In the genomic region with DNA sequence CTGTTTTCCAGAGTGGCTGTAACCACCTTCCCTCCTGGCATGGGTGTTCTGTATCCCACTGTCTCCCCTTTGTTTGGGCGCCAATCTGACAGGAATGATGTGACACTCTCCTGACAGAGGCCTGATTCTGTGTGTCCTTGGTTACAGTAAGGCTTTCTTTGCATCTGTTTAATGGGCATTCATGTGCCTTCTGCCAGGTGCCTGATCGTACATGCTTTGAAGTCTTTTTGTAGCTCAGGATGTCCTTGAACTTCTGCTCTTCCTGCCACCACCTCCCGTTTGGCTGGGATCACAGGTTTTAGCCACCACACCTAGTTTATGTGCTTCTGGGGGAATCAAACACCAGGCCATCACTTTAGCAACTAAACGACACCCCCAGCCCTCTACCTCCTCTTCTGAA, we compare ENCODE assay signal across 25 mouse cellular contexts. TPM values are rescaled to one million over a fixed set of nuclear protein-coding genes. Genes with fewer than 3 reads are reported as not detected.
DNase-seq lines count a peak whose midpoint lies in the region; ATAC-seq lines count a peak whose summit lies in the region.
"Had no signal": no experiment of that assay in that cellular context is flagged by ENCODE, and none has a peak within 500 bp of the region (broad histone marks: within the 10 kb centered on the region; RNA-seq: fewer than 3 reads in every experiment).

No protein-coding gene starts in this region.

- peaks cover 54% of the 10 kb centered on the region for H3K4me1 ChIP-seq in heart, embryonic 12.5 days (replicated peaks)

- H3K9me3 ChIP-seq in heart, embryonic 12.5 days (replicated peaks) = no peaks in the 10 kb centered on the region
- H3K9me3 ChIP-seq: forebrain, embryonic 10.5 days; forebrain, embryonic 13.5 days; heart, embryonic 15.5 days had no signal

- H3K4me3 ChIP-seq in heart, embryonic 12.5 days = no peak overlapping the region
- H3K4me3 ChIP-seq: forebrain, embryonic 10.5 days; forebrain, embryonic 13.5 days; heart, adult 2 months; heart, embryonic 15.5 days had no signal

- H3K9ac ChIP-seq in heart, embryonic 12.5 days = 0 out of 2 replicates have a peak overlapping the region, but pooled peaks have one; percentile 22
- H3K9ac ChIP-seq: forebrain, embryonic 13.5 days; heart, embryonic 15.5 days; hindbrain, embryonic 14.5 days had no signal

- peaks cover 28% of the 10 kb centered on the region for H3K27me3 ChIP-seq in heart, embryonic 12.5 days (replicated peaks)

- H3K36me3 ChIP-seq in heart, embryonic 12.5 days = no peaks in the 10 kb centered on the region
- H3K36me3 ChIP-seq: forebrain, embryonic 10.5 days; heart, embryonic 15.5 days had no signal

- no peak for ATAC-seq in heart, embryonic 12.5 days (ENCODE audit: insufficient number of reproducible peaks, low FRiP score)
- ATAC-seq: CD4-positive, CD25-positive, alpha-beta regulatory T cell, adult 4 months; forebrain, embryonic 13.5 days; forebrain, embryonic 16.5 days; hindbrain, postnatal 0 days; inflammation-experienced regulatory T-cells, adult 6 months had no signal

- 63% methylated on average over 4 of the region's 4 CpGs for WGBS in heart, embryonic 12.5 days

- no peak overlapping the region for H3K4me2 ChIP-seq in heart, embryonic 12.5 days
- H3K4me2 ChIP-seq: forebrain, embryonic 13.5 days; hindbrain, embryonic 14.5 days had no signal

- no peak overlapping the region for H3K27ac ChIP-seq in heart, embryonic 12.5 days (ENCODE audit: poor library complexity, severe bottlenecking)
- H3K27ac ChIP-seq: forebrain, embryonic 10.5 days; forebrain, embryonic 13.5 days; heart, adult 2 months; heart, embryonic 15.5 days; hindbrain, embryonic 14.5 days; hindbrain, postnatal 0 days had no signal

- DNase-seq in heart, adult 8-10 months (ENCODE audit: low spot score) = no peak
- DNase-seq in ES-CJ7 (ENCODE audit: low read depth, low spot score) (peak; percentile 72), R1 (ENCODE audit: low read depth, low spot score) (peak; percentile 36), adipocyte (ENCODE audit: low spot score) (no peak)
- no peak for DNase-seq in frontal cortex, postnatal 14 days (ENCODE audit: low spot score in 2 of 2)
- DNase-seq: adrenal gland, postnatal 10 days; adrenal gland, postnatal 36 days; cerebellum, adult 18-20 months; cerebellum, adult 9-10 months; cerebellum, postnatal 14 days; gastrocnemius, postnatal 25 days; heart, adult 2 months; heart, postnatal 10 days; heart, postnatal 4 days; kidney, adult 11 months; kidney, adult 8-10 months had no signal

RNA-seq across cellular contexts. Expression of a gene that starts 22.0 kb away (rescaled TPM):
- 55.6 and 62.5 TPM in 2 replicates for polyA plus RNA-seq in heart, embryonic 12.5 days (2016; fragmentation: Nextera tagmentation; extraction: Ambion mirVana)
- total RNA-seq in heart, adult 8-10 months (2022) = 10 to 100 TPM; 41.4 to 47.5 (median 46.5) TPM

Comparison
In these comparisons a context has a peak if more than half of its experiments do, and no peak if none do; other contexts are left out.
1. DNase-seq: peak in ES-CJ7 (single experiment) and R1 (single experiment); none in heart, adult 8-10 months (single experiment), frontal cortex, postnatal 14 days (0 of 2) and adipocyte (single experiment).